ENCODE assay signal across 8 mouse cellular contexts in genomic region chr17:45573780-45574123, GRCm38 (mm10). TPM values are rescaled to one million over a fixed set of nuclear protein-coding genes. Genes with fewer than 3 reads are reported as not detected.
DNase-seq lines count a peak whose midpoint lies in the region; ATAC-seq and TF ChIP-seq lines count a peak whose summit lies in the region.

No protein-coding gene starts in this region.

- H3K27ac ChIP-seq in heart, embryonic 12.5 days (ENCODE audit: poor library complexity, severe bottlenecking) = peak overlapping the region; percentile 98
- peak overlapping the region; percentile 98 for H3K27ac ChIP-seq in kidney, postnatal 0 days
- peak overlapping the region; percentile 99 for H3K27ac ChIP-seq in liver, embryonic 11.5 days (ENCODE audit: low read depth, low read length)

- ATAC-seq in heart, embryonic 12.5 days (ENCODE audit: insufficient number of reproducible peaks, low FRiP score) = peak; percentile 79
- peak; percentile 61 for ATAC-seq in kidney, postnatal 0 days (replicated peaks; ENCODE audit: low FRiP score, low read depth)
- peak; percentile 75 for ATAC-seq in liver, embryonic 11.5 days (replicated peaks; ENCODE audit: low FRiP score)

- H3K4me2 ChIP-seq in heart, embryonic 12.5 days = peak overlapping the region; percentile 75
- H3K4me2 ChIP-seq in kidney, postnatal 0 days (ENCODE audit: low read length) = peak overlapping the region; percentile 93
- H3K4me2 ChIP-seq in liver, embryonic 11.5 days = peak overlapping the region; percentile 98

- peaks cover 30% of the 10 kb centered on the region for H3K36me3 ChIP-seq in erythroblast, embryonic 14.5 days (ENCODE audit: control insufficient read depth)
- H3K36me3 ChIP-seq in heart, embryonic 12.5 days = peaks cover 30% of the 10 kb centered on the region
- H3K36me3 ChIP-seq in kidney, postnatal 0 days (ENCODE audit: insufficient read depth, low read length) = peaks cover 29% of the 10 kb centered on the region
- H3K36me3 ChIP-seq in liver, embryonic 11.5 days (ENCODE audit: control insufficient read depth, insufficient read depth, low read length) = peaks cover 30% of the 10 kb centered on the region
- peaks cover 22% of the 10 kb centered on the region for H3K36me3 ChIP-seq in splenic B cell, adult 2 months (ENCODE audit: control insufficient read depth, insufficient read depth, low read length, poor library complexity, severe bottlenecking)

- peaks cover 49% of the 10 kb centered on the region for H3K4me1 ChIP-seq in erythroblast, embryonic 14.5 days (ENCODE audit: control insufficient read depth)
- peaks cover 52% of the 10 kb centered on the region for H3K4me1 ChIP-seq in heart, embryonic 12.5 days (replicated peaks)
- H3K4me1 ChIP-seq in kidney, postnatal 0 days (replicated peaks; ENCODE audit: insufficient read depth, low read length) = peaks cover 18% of the 10 kb centered on the region; the same call in 1 of the 2 replicates
- H3K4me1 ChIP-seq in liver, embryonic 11.5 days (replicated peaks; ENCODE audit: control insufficient read depth, insufficient read depth, low read length) = peaks cover 42% of the 10 kb centered on the region

- no peak for TF ChIP-seq CTCF in kidney, postnatal 0 days (IDR thresholded peaks at IDR 0.05; ENCODE audit: low read depth)

- peak overlapping the region; percentile 100 for H3K9ac ChIP-seq in heart, embryonic 12.5 days
- peak overlapping the region; percentile 81 for H3K9ac ChIP-seq in kidney, postnatal 0 days (ENCODE audit: low read depth, low read length)
- peak overlapping the region; percentile 100 for H3K9ac ChIP-seq in liver, embryonic 11.5 days (ENCODE audit: low read depth, low read length)

- H3K27me3 ChIP-seq in erythroblast, embryonic 14.5 days (ENCODE audit: control insufficient read depth) = no peaks in the 10 kb centered on the region
- H3K27me3 ChIP-seq in heart, embryonic 12.5 days (replicated peaks) = no peaks in the 10 kb centered on the region
- no peaks in the 10 kb centered on the region for H3K27me3 ChIP-seq in kidney, postnatal 0 days (ENCODE audit: insufficient read depth, low read length)
- H3K27me3 ChIP-seq in liver, embryonic 11.5 days (replicated peaks; ENCODE audit: control insufficient read depth, insufficient read depth, low read length) = no peaks in the 10 kb centered on the region
- no peaks in the 10 kb centered on the region for H3K27me3 ChIP-seq in splenic B cell, adult 2 months (ENCODE audit: control insufficient read depth, insufficient read depth, low read length, poor library complexity, severe bottlenecking)

- peak; percentile 98 for DNase-seq in CD4-positive, CD25-positive, alpha-beta regulatory T cell, adult 2 months (ENCODE audit: low read depth, low spot score)
- peak; percentile 91 for DNase-seq in brain, embryonic 18.5 days (ENCODE audit: low read depth, low spot score)
- DNase-seq in kidney, postnatal 0 days (ENCODE audit: low spot score) = peak; percentile 96
- peak; percentile 98 for DNase-seq in liver, embryonic 11.5 days (ENCODE audit: low spot score)
- DNase-seq in naive thymus-derived CD4-positive, alpha-beta T cell, adult 2 months (ENCODE audit: low read depth) = peak; percentile 97
- DNase-seq in splenic B cell, adult 2 months (ENCODE audit: low read depth, low spot score) = peak; percentile 97

- H3K4me3 ChIP-seq in erythroblast, embryonic 14.5 days (replicated peaks) = peak overlapping the region; percentile 76
- H3K4me3 ChIP-seq in heart, embryonic 12.5 days = peak overlapping the region; percentile 97
- H3K4me3 ChIP-seq in kidney, postnatal 0 days (replicated peaks; ENCODE audit: low read depth, low read length) = peak overlapping the region; percentile 100
- H3K4me3 ChIP-seq in liver, embryonic 11.5 days (ENCODE audit: low read depth, low read length) = peak overlapping the region; percentile 100

- H3K9me3 ChIP-seq in erythroblast, embryonic 14.5 days (ENCODE audit: control insufficient read depth, low read length) = no peaks in the 10 kb centered on the region
- H3K9me3 ChIP-seq in heart, embryonic 12.5 days (replicated peaks) = no peaks in the 10 kb centered on the region
- H3K9me3 ChIP-seq in kidney, postnatal 0 days (replicated peaks; ENCODE audit: low read length) = no peaks in the 10 kb centered on the region
- H3K9me3 ChIP-seq in liver, embryonic 11.5 days (ENCODE audit: control insufficient read depth, low read length) = no peaks in the 10 kb centered on the region

- 0% methylated on average over 18 of the region's 18 CpGs for WGBS in heart, embryonic 12.5 days
- under 1% methylated on average over 18 of the region's 18 CpGs for WGBS in kidney, postnatal 0 days
- 0% methylated on average over 18 of the region's 18 CpGs for WGBS in liver, embryonic 11.5 days

RNA-seq across cellular contexts. Expression of gene Hsp90ab1, which starts 0.7 kb away (rescaled TPM):
- polyA plus RNA-seq in erythroblast, embryonic 14.5 days (2012) = 36.9 and 62.9 TPM in 2 replicates
- polyA plus RNA-seq in heart, embryonic 12.5 days (2016; fragmentation: Nextera tagmentation; extraction: Ambion mirVana) = 1,306 and 1,316 TPM in 2 replicates
- 1,330 and 1,432 TPM in 2 replicates for polyA plus RNA-seq in kidney, postnatal 0 days (2015; fragmentation: Nextera tagmentation; extraction: Ambion mirVana)
- polyA plus RNA-seq in liver, embryonic 11.5 days (2014; fragmentation: Nextera tagmentation; extraction: Ambion mirVana) = 1,837 and 1,887 TPM in 2 replicates

RNA-seq across cellular contexts. Expression of gene Slc35b2, which starts 10.1 kb away (rescaled TPM):
- 1.7 TPM in 2 replicates for polyA plus RNA-seq in erythroblast, embryonic 14.5 days (2012)
- polyA plus RNA-seq in heart, embryonic 12.5 days (2016; fragmentation: Nextera tagmentation; extraction: Ambion mirVana) = 85.6 and 89.6 TPM in 2 replicates
- 131 and 138 TPM in 2 replicates for polyA plus RNA-seq in kidney, postnatal 0 days (2015; fragmentation: Nextera tagmentation; extraction: Ambion mirVana)
- 110 and 116 TPM in 2 replicates for polyA plus RNA-seq in liver, embryonic 11.5 days (2014; fragmentation: Nextera tagmentation; extraction: Ambion mirVana)

RNA-seq across cellular contexts. Expression of gene Nfkbie, which starts 18.2 kb away (rescaled TPM):
- polyA plus RNA-seq in erythroblast, embryonic 14.5 days (2012) = 0.02 and 0.06 TPM in 2 replicates
- 2.5 and 3.1 TPM in 2 replicates for polyA plus RNA-seq in heart, embryonic 12.5 days (2016; fragmentation: Nextera tagmentation; extraction: Ambion mirVana)
- polyA plus RNA-seq in kidney, postnatal 0 days (2015; fragmentation: Nextera tagmentation; extraction: Ambion mirVana) = 4.8 and 5.1 TPM in 2 replicates
- polyA plus RNA-seq in liver, embryonic 11.5 days (2014; fragmentation: Nextera tagmentation; extraction: Ambion mirVana) = 2.5 and 3.0 TPM in 2 replicates

RNA-seq across cellular contexts. Expression of gene Tmem151b, which starts 24.3 kb away (rescaled TPM):
- 0.01 TPM in 1 of 2 replicates, not detected in the other for polyA plus RNA-seq in erythroblast, embryonic 14.5 days (2012)
- 1.4 and 1.6 TPM in 2 replicates for polyA plus RNA-seq in heart, embryonic 12.5 days (2016; fragmentation: Nextera tagmentation; extraction: Ambion mirVana)
- 1.5 and 1.8 TPM in 2 replicates for polyA plus RNA-seq in kidney, postnatal 0 days (2015; fragmentation: Nextera tagmentation; extraction: Ambion mirVana)
- polyA plus RNA-seq in liver, embryonic 11.5 days (2014; fragmentation: Nextera tagmentation; extraction: Ambion mirVana) = 1.2 and 1.4 TPM in 2 replicates

RNA-seq across cellular contexts. Expression of gene Slc29a1, which starts 25.7 kb away (rescaled TPM):
- polyA plus RNA-seq in erythroblast, embryonic 14.5 days (2012) = 77.5 and 78.0 TPM in 2 replicates
- 68.3 and 74.1 TPM in 2 replicates for polyA plus RNA-seq in heart, embryonic 12.5 days (2016; fragmentation: Nextera tagmentation; extraction: Ambion mirVana)
- 93.6 and 101 TPM in 2 replicates for polyA plus RNA-seq in kidney, postnatal 0 days (2015; fragmentation: Nextera tagmentation; extraction: Ambion mirVana)
- polyA plus RNA-seq in liver, embryonic 11.5 days (2014; fragmentation: Nextera tagmentation; extraction: Ambion mirVana) = 277 and 325 TPM in 2 replicates

Comparison
In these comparisons a context has a peak if more than half of its experiments do, and no peak if none do; other contexts are left out.
1. Peak in every context shown above with its lines: DNase-seq, ATAC-seq, H3K4me3 ChIP-seq and H3K27ac ChIP-seq.
2. RNA of gene Hsp90ab1, which starts 0.7 kb away (polyA plus RNA-seq): 1,837 to 1,887 TPM in liver, embryonic 11.5 days, 1,330 to 1,432 TPM in kidney, postnatal 0 days and 1,306 to 1,316 TPM in heart, embryonic 12.5 days; 36.9 to 62.9 TPM in erythroblast, embryonic 14.5 days; every median in the first group is over 10 times any median in the second.
3. RNA of gene Slc35b2, which starts 10.1 kb away (polyA plus RNA-seq): 131 to 138 TPM in kidney, postnatal 0 days, 110 to 116 TPM in liver, embryonic 11.5 days and 85.6 to 89.6 TPM in heart, embryonic 12.5 days; 1.7 TPM in erythroblast, embryonic 14.5 days; every median in the first group is over 10 times any median in the second.